Mouse (Mus musculus): ENCODE data around the gene Lsm14a.

- TF ChIP-seq CTCF (IDR thresholded peaks at IDR 0.05; ENCODE audit: low read depth) (no peak), EP300 (IDR thresholded peaks at IDR 0.05; ENCODE audit: low read depth) (no peak)
Observed at GRCm38 (mm10) chr7:34350166-34350565, 42.9 kb downstream of the Lsm14a start.
